Mouse (Mus musculus): ENCODE data around the gene Idh3a.

DNA sequence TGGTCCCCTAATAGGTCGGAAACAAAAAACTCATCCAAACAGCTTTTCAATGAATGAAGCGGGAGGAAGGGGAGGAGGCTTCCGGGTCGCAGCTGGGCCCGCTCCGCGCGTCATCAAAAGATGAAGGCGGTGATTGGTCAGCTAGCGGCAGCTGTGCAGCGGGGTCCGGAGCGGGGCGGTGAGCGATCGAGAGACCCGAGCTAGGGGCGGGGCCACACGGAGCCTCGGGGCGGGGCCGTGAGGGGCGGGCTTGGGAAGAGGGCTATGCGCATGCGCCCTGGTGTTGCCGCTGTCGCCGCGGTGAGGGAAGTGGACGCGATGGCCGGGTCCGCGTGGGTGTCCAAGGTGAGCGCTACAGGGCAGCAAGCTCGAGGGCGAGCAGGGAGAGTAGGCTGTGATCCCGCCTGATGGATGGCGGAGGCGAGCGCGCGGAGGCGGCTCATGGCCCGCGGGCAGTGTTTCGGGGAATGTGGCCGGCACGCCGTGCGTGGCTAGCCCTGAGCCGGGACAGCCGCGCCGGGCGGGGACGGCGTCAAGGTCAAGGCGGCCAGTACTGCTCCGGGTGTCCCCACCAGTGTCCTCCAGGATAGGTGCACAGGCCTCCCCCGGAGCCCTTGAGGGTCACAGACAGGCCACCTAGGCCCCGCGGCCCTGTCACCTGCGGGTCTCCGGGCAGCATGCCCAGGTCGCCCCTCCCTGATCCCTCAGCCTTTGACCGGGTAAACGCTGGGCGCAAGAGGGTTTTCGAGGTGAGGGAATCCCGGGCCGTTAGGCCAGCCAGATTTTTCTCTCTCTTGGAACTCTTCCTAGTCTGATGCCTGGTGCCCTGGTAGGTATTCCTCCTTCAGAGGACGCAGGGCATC lies at the start of gene Idh3a:
- TF ChIP-seq CTCF (IDR thresholded peaks at IDR 0.05; ENCODE audit: low read depth) (no peak), EP300 (IDR thresholded peaks at IDR 0.05; ENCODE audit: low read depth) (no peak)
